Mouse (Mus musculus): ENCODE measurements around the gene Ppt2. TPM values are rescaled to one million over a fixed set of nuclear protein-coding genes. Genes with fewer than 3 reads are reported as not detected.

Ppt2 gene
- polyA plus RNA-seq, 1 experiment from 2014 or later, result 20.3 TPM

DNA sequence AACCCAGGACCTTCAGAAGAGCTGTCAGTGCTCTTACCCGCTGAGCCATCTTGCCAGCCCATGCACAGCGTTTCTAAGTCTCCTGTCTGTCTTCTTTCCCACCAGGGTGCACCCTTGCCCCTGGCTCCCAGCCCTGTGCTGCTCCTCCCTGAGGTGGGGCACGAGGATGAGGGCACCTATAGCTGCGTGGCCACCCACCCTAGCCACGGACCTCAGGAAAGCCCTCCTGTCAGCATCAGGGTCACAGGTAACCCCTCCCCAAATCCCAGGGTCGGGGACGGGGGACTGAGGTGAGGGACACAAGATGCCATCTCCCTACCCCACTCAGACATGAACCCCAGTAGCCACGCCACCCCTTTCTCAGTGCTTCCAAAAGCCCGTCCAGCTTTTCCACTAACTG lies 28.4 kb downstream of the Ppt2 start:
- 73% methylated on average over 9 of the region's 9 CpGs for WGBS
- ATAC-seq (ENCODE audit: low FRiP score), result no peak
- Histone ChIP-seq H3K4me2 (no peak overlapping the region), H3K9me3 (no peaks in the 10 kb centered on the region), H3K4me3 (replicated peaks) (no peak overlapping the region), H3K4me1 (peaks cover 49% of the 10 kb centered on the region), H3K9ac (no peak overlapping the region), H3K27ac (no peak overlapping the region), H3K27me3 (no peaks in the 10 kb centered on the region), H3K36me3 (replicated peaks) (peaks cover 42% of the 10 kb centered on the region)

DNA sequence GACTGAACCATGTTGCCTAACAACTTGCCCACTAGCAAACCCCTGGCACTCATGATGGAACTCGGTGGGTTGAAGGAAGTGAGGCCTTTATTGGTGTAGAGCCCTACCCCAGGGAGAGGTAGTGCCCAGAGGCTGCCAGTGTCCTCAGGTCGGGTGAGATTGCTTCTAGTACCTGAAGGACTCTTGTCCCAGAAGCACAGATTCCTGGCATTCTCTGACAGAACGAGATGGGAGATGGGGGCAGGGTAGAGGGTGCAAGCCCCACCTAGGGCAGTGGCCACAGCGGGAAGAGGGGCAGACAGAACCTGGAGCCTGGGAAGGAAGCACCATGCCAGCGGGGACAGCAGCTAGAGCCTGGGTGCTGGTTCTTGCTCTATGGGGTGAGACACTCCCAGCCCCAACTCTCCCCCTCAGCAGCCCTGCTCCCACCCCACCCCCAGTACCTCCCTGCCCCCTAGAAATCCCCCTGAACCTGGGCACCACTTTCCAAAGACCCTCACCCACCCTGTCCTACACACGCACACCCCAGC lies 30.7 kb downstream of the Ppt2 start, which contains the start of gene Ager:
TSS of gene Ager (plus strand) at position 297 of the 530 bp plus-strand sequence.
- Histone ChIP-seq H3K27ac (no peak within 1 kb of the TSS), H3K4me1 (peaks cover 60% of the 10 kb centered on the region), H3K27me3 (no peaks in the 10 kb centered on the region), H3K9ac (peak within 1 kb of the TSS; percentile 36), H3K9me3 (no peaks in the 10 kb centered on the region), H3K36me3 (replicated peaks) (peaks cover 49% of the 10 kb centered on the region), H3K4me2 (no peak within 1 kb of the TSS), H3K4me3 (replicated peaks) (0 out of 2 replicates have a peak within 1 kb of the TSS, but pooled peaks have one; percentile 2)
- ATAC-seq (ENCODE audit: low FRiP score), result no peak
- WGBS, result 24% methylated on average over 6 of the region's 6 CpGs

DNA sequence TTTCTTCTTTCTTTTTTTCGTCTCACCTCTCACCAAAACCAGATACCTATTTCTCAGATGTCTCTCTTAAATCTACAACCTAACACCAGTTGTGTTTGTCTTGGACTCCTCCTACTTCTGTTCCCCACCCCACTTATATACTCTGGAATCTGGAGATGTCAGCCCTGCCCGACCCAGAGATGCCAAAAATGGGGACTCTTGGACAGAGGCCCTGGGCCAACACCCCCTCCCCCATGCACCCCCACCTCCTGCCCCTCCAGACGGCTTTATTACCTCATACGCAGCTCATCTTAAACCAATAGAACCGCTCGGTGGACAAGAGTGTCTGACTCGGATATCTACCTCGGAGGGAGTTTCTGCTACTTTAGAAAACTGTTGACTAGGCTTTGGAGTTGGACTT lies 32.2 kb downstream of the Ppt2 start:
- no peaks in the 10 kb centered on the region for H3K9me3 ChIP-seq
- ATAC-seq (ENCODE audit: low FRiP score), result no peak
- H3K4me2 ChIP-seq, result no peak overlapping the region
- WGBS, result 82% methylated on average over 8 of the region's 8 CpGs
- peaks cover 55% of the 10 kb centered on the region for H3K4me1 ChIP-seq
- peaks cover 39% of the 10 kb centered on the region for H3K36me3 ChIP-seq (replicated peaks)
- no peak overlapping the region for H3K9ac ChIP-seq
- no peaks in the 10 kb centered on the region for H3K27me3 ChIP-seq
- no peak overlapping the region for H3K27ac ChIP-seq
- H3K4me3 ChIP-seq (replicated peaks), result no peak overlapping the region

DNA sequence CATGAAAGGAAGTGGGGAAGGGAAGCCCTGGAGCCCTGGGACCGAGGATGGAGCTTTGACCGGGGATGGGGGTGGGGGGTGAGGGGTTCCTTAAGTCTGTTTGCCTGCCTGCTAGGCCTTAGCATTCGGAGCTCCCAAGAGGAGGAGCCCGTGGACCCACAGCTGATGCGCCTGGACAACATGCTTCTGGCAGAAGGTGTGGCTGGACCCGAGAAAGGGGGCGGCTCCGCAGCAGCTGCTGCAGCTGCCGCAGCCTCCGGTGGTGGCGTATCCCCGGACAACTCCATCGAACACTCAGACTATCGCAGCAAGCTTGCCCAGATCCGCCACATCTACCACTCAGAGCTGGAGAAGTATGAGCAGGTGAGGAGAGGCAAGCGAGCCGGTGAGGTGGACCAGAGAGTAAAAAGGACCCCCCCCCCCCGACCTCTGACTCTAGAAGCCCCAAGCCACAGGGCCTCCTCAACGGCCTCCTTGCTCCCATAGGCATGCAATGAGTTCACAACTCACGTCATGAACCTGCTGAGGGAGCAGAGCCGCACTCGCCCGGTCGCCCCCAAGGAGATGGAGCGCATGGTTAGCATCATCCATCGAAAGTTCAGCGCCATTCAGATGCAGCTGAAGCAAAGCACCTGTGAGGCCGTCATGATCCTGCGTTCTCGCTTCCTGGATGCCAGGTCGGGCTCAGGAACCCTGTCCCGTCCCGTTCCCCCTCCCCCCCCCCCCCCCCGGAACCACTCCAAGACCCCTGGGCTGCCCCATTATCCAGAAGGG lies 34.4 kb downstream of the Ppt2 start:
- H3K9ac ChIP-seq, result peak overlapping the region; percentile 100
- no peaks in the 10 kb centered on the region for H3K27me3 ChIP-seq
- H3K4me1 ChIP-seq, result peaks cover 76% of the 10 kb centered on the region
- peak overlapping the region; percentile 94 for H3K4me2 ChIP-seq
- peak overlapping the region; percentile 100 for H3K27ac ChIP-seq
- peak overlapping the region; percentile 86 for H3K4me3 ChIP-seq (replicated peaks)
- H3K9me3 ChIP-seq, result no peaks in the 10 kb centered on the region
- ATAC-seq (ENCODE audit: low FRiP score), result no peak
- 55% methylated on average over 34 of the region's 34 CpGs for WGBS
- peaks cover 27% of the 10 kb centered on the region for H3K36me3 ChIP-seq (replicated peaks)

DNA sequence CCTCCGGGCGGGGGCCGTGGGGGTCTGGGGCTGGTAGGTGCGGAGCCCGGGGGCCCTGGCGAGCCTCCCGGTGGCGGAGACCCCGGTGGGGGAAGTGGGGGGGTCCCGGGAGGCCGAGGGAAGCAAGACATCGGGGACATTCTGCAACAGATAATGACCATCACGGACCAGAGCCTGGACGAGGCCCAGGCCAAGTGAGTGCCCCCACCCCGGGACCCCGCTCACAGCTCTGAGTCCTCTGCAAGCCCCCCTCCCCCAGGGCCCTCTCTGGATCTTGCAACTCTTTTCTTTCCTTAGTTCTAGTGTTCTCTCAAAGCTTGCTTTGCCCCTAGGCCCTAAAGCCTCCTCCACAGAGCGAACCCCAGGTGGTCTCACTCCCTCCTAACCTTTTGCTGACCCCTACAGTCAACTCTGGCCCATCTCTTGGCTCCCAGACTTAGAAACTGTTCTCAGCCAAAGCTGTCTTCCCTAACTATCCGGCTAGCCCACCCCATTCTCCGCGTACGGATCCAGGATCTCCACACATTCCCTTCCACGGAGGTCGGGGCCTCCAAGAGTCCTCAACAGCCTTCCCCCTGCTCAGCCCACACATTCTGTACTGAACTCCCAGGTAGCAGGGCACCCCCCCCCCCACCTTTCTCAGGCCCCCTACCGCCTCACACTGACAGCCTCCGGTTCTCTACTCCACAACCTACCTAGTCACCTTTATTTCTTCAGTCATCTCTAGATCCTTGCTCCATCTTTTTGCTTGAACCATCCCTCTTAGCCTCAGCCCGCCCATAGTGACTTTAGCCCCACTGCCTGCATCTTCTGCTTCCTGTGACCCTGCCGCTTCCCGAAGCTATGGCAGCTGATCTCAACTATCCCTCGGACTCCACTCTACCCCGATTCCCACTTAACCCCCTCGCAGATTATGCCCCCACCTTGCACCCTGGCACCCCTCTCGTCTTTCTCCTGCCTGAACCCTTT lies 35.4 kb downstream of the Ppt2 start:
- Histone ChIP-seq H3K4me1 (peaks cover 81% of the 10 kb centered on the region), H3K36me3 (replicated peaks) (peaks cover 27% of the 10 kb centered on the region), H3K9ac (peak overlapping the region; percentile 100), H3K27me3 (no peaks in the 10 kb centered on the region), H3K27ac (peak overlapping the region; percentile 100), H3K9me3 (no peaks in the 10 kb centered on the region), H3K4me2 (peak overlapping the region; percentile 94), H3K4me3 (replicated peaks) (peak overlapping the region; percentile 86)
- ATAC-seq (ENCODE audit: low FRiP score), result peak; percentile 22
- 2% methylated on average over 26 of the region's 32 CpGs for WGBS

DNA sequence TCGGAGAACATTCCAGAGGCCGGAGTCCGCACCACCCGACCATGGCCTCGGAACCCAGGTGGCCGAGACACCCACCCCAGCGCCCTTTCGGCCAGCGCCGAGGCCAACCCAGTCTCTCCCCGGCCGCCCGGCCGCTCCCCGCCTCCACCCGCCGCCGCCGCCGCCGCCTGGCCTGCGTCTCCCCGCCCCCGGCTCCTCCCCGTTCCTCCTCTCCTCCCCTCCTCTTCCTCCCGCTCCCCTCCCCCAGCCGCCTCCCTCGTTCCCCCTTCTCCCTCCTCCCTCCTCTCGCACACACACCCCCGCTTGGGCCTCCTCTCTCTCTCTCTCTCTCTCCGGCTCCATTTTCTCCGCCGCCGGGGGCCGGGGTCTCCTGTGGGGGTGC lies 36.3 kb downstream of the Ppt2 start:
- ATAC-seq (ENCODE audit: low FRiP score), result peak; percentile 40
- H3K9ac ChIP-seq, result peak overlapping the region; percentile 100
- no peaks in the 10 kb centered on the region for H3K27me3 ChIP-seq
- under 1% methylated on average over 26 of the region's 35 CpGs for WGBS
- no peaks in the 10 kb centered on the region for H3K9me3 ChIP-seq
- H3K4me1 ChIP-seq, result peaks cover 76% of the 10 kb centered on the region
- peak overlapping the region; percentile 100 for H3K27ac ChIP-seq
- H3K36me3 ChIP-seq (replicated peaks), result peaks cover 27% of the 10 kb centered on the region
- H3K4me2 ChIP-seq, result peak overlapping the region; percentile 94
- H3K4me3 ChIP-seq (replicated peaks), result peak overlapping the region; percentile 86

DNA sequence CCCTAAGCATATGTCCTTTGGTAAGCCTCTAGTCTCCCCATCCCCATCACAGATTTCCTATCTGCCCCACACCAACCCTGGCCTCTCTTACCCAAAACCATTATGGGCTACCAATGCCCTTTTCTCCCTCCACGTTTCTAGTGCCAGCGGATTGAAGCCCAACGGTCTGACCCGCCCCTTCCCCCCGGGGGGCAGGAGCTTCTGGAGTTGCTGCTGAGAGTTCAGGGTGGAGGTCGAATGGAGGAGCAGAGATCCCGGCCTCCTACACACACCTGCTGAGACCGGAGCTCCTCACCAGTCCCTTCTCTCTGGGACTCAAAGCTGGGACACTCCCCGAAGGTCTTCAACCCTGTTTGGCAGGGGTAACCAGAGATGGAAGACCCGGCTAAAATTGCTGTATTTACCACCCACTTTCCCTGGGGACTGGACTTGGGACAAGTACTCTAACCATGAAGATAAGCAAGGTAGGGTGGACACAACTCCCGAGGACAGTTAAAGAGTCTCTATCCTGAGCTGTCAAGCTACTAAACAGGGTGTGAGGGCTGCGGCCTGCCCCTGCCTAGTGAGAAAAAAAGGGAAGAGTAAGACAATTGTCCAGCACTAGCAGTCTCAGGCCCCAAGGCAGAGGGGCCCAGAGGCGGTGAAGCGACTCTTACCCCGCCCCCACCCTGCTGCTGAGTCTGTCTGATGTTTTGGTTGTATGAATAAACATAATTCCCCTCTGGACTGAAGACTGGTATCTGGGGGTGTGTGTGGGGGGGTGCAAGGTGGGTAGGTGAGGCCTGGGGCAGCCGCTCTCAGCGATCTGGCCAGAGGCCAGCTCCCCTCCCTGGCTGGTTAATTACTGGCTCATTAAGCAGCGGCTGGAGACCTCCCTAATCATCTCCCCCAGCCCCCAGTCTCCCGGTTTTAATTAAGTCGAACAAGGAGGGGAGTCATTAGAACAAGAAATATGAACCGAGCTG lies 37.0 kb downstream of the Ppt2 start, which contains the start of gene Pbx2:
TSS of gene Pbx2 (plus strand) at position 238 of the 965 bp plus-strand sequence.
- 1% methylated on average over 21 of the region's 21 CpGs for WGBS

DNA sequence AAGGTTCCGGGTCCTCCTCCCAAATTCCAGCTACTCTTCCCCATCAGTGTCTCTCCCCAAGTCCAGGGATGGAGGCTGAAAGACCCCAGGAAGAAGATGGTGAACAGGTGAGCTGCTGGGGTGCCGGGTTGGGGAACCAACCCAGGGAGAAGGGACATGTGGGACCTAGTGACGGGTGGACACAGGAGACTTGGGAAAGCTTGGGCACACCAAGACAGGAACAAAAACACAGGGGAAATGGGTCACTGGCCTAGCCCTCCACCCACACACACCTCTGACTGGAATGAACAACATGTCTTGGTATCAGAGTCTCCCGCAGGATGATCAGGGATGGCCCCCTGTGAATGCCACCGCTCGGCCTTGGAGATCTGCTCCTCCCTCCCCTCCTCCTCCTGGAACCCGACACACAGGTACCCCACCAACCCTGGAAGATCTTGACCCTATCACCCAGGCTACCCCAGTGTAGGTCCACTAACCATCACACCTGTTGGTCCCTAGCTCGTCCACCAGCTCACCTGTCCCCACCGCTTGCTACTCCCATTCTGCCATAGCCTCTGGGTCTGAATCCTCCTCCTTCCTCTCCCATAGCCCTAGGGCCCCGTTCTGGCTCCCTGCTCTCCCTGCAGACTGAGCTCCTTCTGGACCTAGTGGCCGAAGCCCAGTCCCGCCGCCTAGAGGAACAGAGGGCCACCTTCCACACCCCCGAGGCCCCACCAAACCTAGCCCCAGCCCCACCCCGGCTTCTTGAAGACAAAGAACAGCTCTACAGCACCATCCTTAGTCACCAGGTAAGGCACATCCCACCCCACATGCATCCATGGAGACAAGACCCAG lies 37.9 kb downstream of the Ppt2 start:
- peak overlapping the region; percentile 94 for H3K4me2 ChIP-seq
- WGBS, result 67% methylated on average over 15 of the region's 15 CpGs
- H3K27me3 ChIP-seq, result no peaks in the 10 kb centered on the region
- peaks cover 12% of the 10 kb centered on the region for H3K36me3 ChIP-seq (replicated peaks)
- no peaks in the 10 kb centered on the region for H3K9me3 ChIP-seq
- H3K4me3 ChIP-seq (replicated peaks), result no peak overlapping the region
- peaks cover 74% of the 10 kb centered on the region for H3K4me1 ChIP-seq
- ATAC-seq (ENCODE audit: low FRiP score), result no peak
- no peak overlapping the region for H3K9ac ChIP-seq
- H3K27ac ChIP-seq, result peak overlapping the region; percentile 100

More for the DNA sequence above, 37.0 kb downstream of the Ppt2 start, which contains the start of gene Pbx2:
- H3K4me2 ChIP-seq, result peak within 1 kb of the TSS; percentile 94
- H3K9me3 ChIP-seq, result no peaks in the 10 kb centered on the region
- peaks cover 74% of the 10 kb centered on the region for H3K4me1 ChIP-seq
- H3K4me3 ChIP-seq (replicated peaks), result peak within 1 kb of the TSS; percentile 86
- no peaks in the 10 kb centered on the region for H3K27me3 ChIP-seq
- peak within 1 kb of the TSS; percentile 100 for H3K9ac ChIP-seq
- peak within 1 kb of the TSS; percentile 100 for H3K27ac ChIP-seq
- H3K36me3 ChIP-seq (replicated peaks), result peaks cover 22% of the 10 kb centered on the region
- peak; percentile 18 for ATAC-seq (ENCODE audit: low FRiP score)

DNA sequence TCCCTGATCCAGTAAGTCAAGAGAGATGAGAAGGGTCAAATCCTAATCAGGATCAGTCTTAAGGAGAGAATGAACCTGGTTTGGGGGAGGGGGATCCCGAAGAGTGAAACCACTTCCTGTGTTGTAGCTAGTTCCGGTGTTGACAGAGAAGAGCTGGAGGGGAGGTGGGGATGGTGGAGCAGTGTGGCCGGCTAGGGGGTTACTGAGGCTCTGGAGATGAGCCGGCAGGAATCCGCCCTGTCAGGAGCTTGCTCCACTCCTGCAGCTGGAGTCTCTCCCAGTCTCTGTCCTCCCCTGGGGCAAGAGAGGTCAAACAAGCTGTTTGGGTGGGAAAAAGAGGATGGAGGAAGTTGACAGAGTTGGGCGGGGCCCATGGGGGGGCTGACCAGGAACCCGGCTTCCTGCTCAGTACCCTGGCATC lies 38.6 kb downstream of the Ppt2 start, which contains the start of gene Gpsm3:
TSS of gene Gpsm3 (plus strand) at position 126 of the 421 bp plus-strand sequence.
- Histone ChIP-seq H3K4me1 (peaks cover 68% of the 10 kb centered on the region), H3K9me3 (no peaks in the 10 kb centered on the region), H3K9ac (no peak within 1 kb of the TSS), H3K27ac (peak within 1 kb of the TSS; percentile 100), H3K27me3 (no peaks in the 10 kb centered on the region), H3K36me3 (replicated peaks) (peaks cover 5% of the 10 kb centered on the region), H3K4me2 (peak within 1 kb of the TSS; percentile 94), H3K4me3 (replicated peaks) (no peak within 1 kb of the TSS)
- no peak for ATAC-seq (ENCODE audit: low FRiP score)
- 43% methylated on average over 7 of the region's 7 CpGs for WGBS

DNA sequence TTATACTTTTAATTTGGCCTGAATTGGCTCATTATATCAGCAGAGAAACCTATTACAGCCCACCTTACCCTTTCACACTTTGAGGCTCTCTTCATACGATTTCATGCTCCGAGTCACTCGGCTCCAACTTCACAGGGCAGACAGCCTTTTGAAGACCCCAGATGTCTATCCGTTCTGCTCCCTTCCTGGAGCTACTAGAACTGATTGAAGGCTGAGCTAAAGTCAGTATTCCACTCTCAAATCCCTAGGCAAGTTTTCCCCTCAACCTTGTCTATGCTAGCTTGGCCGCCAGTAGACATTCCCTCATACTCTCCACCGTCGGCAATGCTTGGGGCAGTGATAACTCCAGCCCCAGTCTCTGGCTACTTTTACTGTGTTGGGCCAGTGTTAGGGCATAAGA lies 39.1 kb downstream of the Ppt2 start:
- 57% methylated on average over 7 of the region's 7 CpGs for WGBS
- Histone ChIP-seq H3K4me1 (peaks cover 63% of the 10 kb centered on the region), H3K9me3 (no peaks in the 10 kb centered on the region), H3K4me3 (replicated peaks) (no peak overlapping the region), H3K27me3 (no peaks in the 10 kb centered on the region), H3K36me3 (replicated peaks) (peaks cover under 1% of the 10 kb centered on the region; the same call in 1 of the 2 replicates), H3K27ac (0 out of 2 replicates have a peak overlapping the region, but pooled peaks have one; percentile 37), H3K4me2 (no peak overlapping the region), H3K9ac (no peak overlapping the region)
- ATAC-seq (ENCODE audit: low FRiP score), result no peak

Data from forebrain, embryonic 12.5 days (tissue).